Mouse (Mus musculus) layer of hippocampus, adult 9-10 months (tissue): ENCODE data around the gene Rftn1.

Source experiments
- DNase-seq: peaks from one replicate; pipeline ENCODE4 v3.0.0; 2022; ENCODE audit warnings: low spot score

Gene Rftn1

DNA sequence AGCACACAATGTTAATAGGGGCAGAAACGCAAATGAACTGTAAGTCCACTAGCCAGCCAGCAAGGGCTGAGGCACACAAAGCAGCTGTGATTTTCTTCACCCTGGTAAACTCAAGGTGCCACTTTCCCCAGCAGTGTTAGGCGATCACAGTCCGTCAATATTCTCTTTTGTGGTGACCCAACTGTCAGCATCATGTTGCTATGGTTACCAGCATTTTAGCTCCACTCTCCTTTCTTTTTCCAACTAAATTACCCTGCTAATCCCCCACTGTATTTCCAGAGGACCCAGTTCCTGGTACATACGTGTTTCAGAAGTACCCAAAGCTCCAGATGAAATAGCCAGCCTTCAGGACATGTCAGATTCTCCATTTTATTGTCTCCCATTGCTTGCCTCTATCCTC is 169.1 kb downstream of the Rftn1 start:
- DNase-seq = no peak

DNA sequence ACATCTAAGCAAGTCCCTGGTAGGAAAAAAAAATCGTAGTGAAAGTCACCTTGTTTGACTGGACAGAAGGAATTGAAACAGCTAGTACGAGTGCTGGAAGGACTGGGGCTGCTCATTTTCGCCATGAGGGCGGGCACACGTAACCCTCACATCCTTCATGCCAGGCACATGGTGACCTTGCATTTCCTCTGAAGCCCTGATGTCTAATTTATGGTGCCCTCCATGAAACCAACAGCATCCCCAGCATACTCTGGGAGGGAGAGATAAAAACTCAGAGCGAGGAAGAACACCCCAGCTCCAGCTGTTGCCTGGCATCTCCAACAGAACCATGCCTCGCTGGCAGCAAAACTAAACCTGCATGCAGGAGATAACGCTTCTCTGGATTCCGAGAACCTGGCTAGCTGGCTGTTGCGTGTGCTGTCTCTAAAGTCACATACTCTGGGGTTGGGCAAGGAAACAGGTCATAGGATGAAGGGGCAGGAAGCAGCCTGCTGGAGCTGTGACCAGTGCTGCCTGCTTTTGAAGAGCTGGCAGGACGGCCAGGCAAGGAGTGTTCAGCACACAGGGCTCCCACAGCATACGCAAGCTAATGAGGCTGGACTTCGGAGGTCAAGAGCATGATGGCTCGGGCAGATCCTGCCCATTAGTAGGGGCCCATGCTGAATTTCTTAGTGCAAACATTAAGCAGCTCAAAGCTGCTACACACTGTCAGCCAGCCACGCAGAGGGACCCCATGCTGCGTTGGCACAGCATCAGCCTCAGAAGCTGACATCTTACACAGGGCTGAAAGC is 170.1 kb downstream of the Rftn1 start:
- DNase-seq = no peak

DNA sequence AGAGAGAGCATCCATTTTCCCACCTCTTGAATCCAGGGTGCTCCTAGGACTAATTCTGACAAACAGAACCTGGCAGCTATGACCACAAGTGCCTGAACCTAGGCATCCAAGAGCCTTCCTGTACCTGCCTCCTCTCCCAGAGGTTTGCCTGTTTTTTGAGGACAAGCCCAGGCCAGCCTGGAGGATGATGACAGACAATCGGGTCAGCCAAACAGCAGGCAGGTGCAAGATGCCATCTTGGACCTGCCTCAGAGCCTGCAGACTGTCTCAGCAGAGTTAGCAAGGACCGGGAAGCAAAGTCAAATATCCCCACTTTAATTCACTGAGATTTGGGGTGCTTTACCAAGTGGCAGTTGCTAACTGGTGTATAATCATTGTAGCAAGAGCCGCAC is 170.7 kb downstream of the Rftn1 start:
- DNase-seq = no peak

DNA sequence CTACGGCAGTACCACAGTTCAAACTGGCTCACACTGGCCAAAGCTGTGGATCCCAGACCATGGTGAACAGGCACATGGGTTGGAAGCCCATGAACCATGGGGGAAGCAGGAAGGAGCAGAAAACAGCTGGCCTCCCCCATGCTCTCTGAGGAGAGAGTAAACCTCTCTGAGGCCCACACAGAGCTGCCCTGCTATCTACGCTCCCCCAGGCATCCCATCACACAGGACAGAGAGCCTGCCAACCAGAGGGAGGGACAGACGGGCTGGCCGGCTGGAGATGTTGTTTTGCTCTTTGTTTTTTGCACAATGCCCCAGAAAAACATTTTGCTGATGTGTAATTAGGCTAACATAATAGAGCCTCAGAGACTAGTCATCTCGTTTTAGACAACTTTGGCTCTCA is 171.4 kb downstream of the Rftn1 start:
- no peak for DNase-seq

DNA sequence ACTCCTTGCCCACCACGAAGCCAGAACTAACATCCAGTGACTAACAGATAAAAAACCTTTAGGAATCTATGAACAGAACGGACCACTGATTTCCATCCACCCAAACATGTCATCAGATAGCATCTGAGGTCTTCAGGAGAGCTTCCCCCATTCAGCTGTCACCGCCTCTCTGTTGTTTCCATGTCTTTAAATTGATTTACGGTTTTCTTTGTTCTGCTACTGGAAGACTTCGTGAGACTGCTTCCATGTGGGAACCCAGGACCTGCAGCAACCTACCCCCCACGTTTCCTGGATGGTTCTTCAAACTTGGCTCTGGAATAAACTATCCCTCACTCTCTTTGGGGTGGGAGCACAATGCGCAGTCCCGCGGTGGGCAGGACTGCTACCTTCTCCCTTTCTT is 175.8 kb downstream of the Rftn1 start:
- no peak for DNase-seq

DNA sequence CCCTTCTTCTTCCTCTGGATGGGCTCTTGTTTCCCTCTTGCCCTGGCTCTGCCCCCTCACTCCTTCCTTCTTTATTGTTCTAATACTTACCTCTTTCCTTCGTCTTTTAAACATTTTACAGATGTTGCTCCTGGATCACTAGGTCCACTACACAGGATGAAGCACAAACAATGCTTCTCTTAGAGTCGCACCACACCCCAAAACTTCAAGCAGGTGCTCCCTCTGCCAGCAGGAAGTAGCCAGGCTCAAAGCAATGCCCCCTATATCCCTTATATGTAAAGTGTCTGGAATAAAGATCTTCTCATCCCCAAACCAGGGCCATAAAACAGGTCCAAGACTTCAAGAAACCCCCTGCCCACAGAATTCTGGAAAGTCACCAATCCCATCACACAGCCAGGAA is 176.6 kb downstream of the Rftn1 start:
- no peak for DNase-seq

DNA sequence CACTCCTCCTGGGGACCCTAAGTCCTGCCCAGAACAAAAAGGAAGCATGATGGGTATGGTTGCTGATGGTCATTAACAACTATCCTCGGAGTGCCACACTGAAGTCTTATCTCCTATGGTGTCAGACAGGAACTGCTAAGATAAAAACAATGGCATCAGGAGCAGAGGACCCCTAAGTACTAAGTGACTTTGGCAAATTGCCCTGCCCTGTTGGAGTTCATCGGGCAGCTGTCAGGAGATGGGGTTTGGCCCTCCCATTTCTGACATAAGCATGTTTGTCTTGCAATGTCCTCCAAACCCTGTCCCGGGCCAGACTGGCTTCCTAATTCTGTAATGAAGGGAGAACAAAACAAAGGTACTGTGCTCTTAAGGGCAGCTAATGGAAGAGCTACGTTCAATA is 180.4 kb downstream of the Rftn1 start:
- DNase-seq = no peak

DNA sequence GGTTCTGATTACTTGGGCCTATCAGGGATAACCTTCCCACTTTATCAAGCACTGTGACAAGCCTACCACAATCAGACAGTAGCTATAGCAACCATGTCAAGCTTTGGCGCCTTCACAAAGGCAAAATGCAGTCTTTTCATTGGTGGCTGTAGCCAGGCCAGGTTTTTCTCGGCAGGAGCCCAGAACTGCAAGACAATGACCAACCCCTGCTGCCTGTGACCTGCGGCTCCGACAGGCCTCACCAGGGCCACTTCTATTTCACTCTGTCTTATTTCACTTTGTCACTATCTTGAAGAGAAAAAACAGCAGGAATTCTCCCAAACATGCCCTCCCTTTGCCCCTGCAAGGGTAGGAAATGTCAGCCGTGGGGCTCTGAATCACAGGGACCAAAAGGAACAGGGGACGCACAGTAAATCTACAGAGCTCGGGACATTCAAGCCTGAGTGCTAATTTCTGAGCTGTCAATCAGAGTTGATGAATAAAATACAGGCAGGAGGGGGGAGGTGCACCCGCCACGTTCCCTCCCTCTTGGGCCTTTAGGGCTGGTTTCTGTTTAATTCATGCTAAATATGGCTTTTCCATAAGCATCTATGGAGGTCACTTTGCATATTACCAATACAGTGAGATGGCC is 183.6 kb downstream of the Rftn1 start:
- no peak for DNase-seq

DNA sequence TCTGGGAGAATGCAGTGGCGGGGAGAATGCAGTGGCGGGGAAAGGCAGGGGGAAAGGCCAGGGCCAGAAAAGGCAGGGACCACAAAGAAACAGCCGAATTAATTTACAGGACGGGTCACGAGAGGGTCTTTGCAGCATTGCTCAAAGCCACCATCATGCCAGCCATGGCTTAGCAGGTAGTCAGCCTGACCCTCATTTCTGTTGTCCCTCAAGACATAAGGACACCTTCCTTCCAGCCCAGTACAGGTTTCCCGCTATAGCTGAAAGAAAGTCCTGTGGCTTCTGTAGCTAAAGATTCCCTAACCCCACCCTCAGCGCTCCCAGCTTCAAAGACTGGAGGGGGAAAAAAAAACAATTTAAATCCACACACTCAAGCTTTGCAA is 184.1 kb downstream of the Rftn1 start:
- DNase-seq = no peak

DNA sequence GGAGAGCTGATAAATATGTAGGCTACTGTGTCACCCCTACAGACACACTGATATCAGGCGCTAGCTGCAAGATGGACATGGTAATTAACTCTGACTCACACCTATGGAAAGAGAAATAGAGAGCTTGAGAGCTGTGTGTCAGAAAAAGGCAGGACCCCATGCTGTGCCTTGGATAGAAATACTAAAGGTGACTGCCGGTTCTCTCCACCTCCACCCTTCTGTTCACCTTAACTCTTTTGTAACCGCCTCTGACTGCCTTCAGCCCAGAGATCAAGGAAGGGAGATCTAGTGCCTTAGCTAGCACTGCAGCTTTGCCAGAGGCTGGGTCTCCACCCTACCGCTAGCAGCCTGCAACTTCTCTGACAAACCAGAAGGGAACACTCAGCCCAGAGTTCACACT is 187.3 kb downstream of the Rftn1 start:
- DNase-seq = no peak

DNA sequence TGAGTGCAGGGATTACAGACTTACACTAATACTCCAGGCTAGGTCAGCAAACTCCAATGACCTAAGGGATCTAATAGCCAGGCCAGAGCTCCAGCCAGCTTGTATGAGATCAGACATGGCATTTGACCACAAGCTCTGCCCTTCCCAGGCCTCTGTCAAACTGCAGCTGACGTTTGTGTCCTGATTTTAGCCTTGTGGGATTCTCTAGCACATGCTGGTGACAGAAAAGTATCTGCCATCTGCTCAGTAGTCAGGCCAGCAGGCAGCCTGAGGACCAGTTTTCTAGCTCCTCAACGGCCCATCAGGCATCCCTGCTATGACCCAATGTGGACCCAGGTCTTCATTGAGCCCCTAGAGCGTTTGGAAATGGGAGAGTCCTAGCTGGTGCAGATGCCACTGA is 188.3 kb downstream of the Rftn1 start:
- no peak for DNase-seq

DNA sequence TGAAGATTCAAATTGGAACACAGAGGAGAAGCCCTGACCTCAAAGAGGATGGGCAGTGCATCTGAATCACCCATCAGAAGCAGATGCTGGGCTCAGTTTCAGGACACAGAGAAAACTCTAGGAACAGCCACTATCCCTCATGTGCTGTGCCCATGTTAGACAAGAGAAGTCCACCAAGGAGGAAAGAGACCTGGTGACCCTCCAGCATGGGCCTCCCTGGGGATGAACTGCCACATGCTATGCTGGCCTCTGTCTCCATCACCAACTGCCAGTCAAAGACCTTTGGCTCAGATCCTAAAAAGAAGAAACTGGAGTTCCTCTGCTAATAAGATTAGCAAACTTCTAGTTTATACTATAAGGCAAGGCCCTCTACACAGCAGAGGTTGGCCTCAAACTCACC is 188.7 kb downstream of the Rftn1 start:
- no peak for DNase-seq

DNA sequence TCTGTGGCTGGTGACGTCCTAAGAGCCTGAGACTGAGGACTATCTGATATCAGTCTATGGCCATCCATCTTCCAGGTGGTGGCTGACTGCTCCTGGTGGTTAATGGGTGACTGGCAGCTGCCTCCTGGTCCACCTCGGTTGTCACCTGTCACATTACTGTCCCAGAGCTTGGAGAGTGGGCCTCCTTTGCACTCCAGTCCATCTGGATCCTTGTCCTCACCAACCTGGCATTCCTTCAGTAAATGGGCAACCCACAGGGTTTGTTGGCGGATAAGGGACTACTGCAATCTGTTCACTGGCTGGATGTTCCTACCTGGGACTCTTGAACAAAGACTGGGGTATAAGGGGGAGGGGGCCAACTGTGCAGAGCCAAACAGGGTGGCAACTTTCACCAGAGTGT is 189.9 kb downstream of the Rftn1 start:
- no peak for DNase-seq

DNA sequence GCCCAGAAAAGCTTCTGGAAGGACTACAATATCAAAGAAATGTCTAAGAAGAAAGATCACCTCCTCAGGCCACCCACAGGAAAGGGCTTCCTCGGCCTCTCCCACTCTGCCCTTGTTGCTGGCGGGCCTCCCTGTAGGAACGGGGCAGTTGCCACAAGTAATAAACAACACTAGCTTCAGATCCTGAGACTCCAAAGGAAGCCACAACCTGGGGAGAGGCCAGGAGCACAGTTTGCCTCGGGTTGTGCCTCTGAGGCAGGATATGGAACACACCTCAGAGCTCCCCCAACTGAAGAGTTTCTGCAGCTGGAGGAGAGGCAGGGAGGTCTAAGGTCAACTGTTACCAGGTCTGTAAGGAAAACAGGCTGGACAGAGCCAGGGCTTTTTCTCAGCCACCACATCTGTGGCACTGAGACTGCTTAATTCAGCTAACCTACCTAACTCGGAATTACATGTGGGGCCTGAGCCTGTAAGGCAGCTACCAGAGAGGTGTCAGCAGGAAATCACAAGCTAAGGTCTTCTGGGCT is 193.8 kb downstream of the Rftn1 start:
- no peak for DNase-seq

DNA sequence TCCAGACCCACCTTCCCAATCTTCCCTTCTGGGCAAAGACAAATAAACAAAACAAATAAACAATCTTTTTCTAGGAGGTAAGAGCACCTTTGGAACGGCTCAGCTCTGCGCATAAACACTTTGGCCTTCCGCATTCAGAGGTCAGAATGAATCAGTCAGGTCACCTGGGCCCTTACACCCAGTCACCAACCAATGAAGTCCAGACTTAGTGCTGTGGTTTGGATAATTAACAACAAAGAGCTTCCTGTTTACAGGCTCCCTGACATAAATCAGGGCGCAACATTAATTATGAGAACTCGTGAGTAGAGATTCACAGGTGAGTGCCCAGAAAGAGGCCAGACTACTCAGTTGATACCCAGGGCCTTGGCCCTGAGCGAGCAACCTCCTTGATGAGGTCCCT is 194.4 kb downstream of the Rftn1 start:
- DNase-seq = no peak

DNA sequence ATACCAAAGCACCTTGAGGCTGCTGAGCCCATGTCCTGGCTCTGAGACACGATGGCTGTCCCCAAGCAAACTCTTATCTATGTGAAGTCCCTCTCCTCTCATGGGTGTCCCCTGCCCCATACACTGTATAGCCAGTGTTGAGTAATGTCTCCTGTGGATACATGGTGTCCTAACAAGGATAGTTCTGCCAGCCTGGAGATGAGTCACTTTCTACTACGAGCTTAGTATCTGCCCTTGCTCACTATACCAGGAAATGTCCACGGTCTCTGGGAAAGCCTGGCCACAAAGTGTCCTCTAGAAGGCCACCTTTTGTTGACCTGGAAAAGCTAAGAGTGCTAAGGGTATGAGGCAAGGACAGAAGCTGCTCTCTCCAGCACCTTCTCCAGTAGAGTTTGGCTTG is 195.2 kb downstream of the Rftn1 start:
- DNase-seq = no peak

DNA sequence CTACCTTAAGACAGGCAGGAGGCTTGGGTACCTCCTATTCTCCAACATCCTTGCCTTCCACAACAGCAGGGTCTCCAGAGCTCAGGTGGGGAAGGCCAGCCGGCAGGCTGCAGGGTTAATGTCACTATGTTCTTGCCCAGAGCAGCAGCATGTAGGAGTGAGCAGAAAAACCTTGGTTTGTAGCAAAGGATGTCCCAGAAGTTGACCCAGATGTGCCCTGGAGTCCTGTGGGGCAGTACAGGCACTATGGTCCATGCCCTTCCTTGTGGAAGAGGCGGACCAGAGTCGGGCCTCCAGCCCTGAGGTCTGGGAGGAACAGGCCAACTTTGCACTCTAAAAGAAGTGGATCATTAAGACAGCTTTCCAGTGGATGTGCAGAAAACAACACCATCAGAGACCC is 196.8 kb downstream of the Rftn1 start:
- DNase-seq = no peak

DNA sequence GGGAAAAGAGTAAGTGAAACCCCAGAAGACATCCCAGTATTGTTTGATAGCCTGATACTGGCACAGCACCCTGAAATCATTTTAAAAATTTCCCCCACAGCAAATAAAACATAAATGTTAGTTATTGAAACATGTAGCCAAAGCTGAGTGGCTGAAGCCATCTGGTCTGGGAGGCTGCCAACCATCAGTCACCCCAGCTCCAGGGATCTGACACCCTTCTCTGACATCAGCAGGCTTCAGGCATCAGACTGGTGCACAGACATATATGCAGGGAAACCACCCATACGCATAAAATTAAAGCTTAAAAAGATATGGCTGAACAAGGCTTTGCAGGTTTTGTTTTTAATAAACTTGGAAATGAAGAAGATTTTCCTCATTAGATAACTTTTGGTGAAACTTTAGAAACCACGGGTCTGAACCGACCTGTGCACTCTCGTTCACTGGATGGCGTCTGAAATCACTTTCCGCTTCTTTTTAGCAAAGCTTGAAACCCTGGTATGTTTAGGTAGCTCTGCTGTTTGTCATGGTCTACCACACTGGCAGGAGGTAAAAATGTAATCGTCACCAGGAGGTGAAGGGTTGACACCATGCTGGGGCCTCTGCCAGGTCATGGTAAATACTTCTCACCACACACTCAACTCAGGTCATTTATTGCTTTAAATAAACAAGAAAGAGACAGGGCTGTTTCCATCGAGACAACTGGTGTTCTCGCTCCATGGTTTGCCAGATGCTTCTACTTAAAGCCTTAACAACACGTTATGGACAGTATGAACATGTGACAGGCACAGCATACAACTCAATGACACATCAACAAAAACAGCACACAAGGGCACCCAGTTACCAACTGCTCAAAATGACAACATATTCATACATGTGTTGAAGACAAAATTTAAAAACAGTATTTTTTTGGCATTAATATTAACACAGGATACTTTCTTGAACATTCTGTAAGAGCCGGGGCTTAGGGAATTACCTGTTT is 197.6 kb downstream of the Rftn1 start:
- no peak for DNase-seq

DNA sequence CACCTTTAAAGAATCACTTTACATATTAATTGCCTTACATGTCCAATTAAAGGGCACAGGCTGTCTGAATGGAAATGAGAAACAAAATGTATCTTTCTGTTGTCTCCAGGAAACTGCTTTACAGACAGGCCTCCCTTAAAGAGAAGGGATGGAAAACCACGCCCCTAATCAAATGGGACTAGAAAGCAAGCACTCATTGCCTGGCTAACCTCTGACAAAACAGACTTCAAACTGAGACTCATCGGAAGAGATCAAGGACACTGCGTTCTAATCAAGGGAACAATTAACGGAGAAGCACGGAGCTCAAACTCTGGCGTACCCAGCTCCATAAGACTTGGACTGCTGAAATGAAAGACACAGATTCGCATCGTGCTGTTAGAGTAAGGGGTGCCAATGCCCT is 200.9 kb downstream of the Rftn1 start:
- no peak for DNase-seq

DNA sequence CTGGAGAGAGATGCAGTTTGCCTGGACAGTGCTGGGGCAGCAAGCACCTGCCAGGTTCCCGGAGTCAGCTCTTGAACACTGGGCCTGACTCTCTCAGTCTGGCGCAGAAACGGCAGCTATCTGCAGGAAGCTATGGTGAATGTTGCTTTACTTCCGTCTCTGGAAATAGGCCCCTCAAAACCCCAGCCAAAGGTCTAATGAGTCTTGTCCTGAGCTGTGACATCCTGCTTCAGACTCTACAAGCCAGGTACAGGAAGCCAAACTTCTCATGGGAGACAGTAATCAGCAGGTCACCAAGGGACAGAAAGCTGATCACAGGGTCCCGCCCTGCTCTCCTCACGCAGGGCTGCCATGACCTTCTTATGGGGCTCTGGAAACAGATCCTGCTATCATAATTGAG is 203.4 kb downstream of the Rftn1 start:
- DNase-seq = no peak

DNA sequence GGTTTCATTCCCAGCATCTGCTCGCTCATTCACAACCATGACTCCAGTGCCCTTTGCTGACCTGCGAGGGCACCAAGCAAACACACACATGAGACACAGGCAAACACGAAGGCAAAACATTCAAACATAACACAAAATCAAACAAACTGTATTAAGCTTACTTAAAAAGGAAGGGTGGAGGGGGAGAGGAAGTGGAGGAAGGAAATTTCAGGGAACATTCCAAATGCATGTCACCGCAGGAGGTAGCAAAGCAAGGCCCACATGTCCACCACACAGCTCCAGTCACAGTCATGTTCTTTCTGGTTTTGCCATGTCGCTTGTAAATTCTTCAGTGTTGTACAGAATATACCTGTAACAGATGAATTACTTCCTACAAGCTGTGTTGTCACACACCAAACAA is 207.0 kb downstream of the Rftn1 start:
- no peak for DNase-seq

DNA sequence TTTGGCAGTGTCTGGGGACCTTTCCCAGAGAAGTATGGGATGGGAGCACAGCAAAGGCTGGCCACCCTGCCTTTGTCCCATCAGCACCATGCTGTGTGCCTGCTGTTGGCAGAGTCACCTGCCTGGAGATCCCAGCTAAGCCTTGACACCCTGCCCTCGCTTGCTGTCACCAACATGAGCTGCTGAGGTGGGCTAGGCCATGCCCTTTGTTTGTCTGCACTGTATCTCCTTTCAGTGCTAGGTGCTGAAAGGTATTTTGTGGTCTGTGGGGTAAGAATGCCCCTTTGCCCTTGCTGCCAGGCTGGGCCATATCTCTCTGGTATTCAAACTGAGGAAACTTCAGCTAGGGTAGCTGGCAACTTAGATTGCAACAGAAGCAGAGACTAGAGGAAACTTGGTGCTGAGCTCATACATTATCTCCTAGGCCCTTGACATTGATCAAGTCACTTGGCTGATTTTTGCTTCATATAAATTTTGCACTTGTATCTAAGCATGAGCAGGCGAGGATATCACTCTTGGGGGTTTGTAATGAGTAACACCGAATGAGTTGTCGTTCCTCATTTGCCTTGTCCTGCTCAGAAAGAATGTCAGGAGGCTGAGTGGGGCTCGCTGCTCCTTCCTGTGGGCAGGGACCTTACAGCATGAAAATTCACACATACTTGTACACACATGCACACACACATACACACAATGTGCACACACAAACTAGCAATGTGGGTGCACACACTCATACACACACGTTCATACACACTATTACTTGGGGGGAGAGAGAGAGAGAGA is 207.7 kb downstream of the Rftn1 start:
- no peak for DNase-seq
